Mouse (Mus musculus): ENCODE results near the gene Radil. TPM values are rescaled to one million over a fixed set of nuclear protein-coding genes. Genes with fewer than 3 reads are reported as not detected.

Gene Radil
- polyA plus RNA-seq, 1 experiment from 2014 or later, result 2.5 TPM

DNA sequence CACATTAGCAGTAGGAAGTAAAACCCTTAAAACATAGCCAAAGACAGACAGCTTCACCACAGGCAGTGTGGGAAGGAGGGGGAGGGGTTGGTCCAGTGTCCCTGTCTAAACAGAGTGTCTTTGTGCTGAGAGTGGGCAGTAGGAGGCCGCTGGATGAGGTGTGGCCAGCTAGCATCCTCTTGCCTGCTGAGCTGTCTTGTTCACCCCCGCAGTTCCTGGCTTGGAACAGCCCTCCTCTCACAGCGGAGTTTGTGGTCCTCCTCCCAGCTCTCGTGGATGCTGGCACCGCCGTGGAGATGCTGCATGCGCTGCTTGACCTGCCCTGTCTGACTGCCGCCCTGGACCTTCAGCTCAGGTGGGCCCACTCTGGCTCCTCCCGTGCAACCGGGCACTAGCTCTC, 77.2 kb downstream of the Radil start:
- Histone ChIP-seq H3K9ac (no peak overlapping the region), H3K36me3 (peaks cover 36% of the 10 kb centered on the region), H3K27ac (no peak overlapping the region), H3K4me2 (no peak overlapping the region), H3K4me1 (0 out of 2 replicates have a peak, but pooled peaks cover 3% of the 10 kb centered on the region), H3K9me3 (replicated peaks) (no peaks in the 10 kb centered on the region), H3K27me3 (no peaks in the 10 kb centered on the region), H3K4me3 (replicated peaks) (no peak overlapping the region)
- 81% methylated on average over 10 of the region's 10 CpGs for WGBS
- no peak for ATAC-seq (replicated peaks; ENCODE audit: low FRiP score)

DNA sequence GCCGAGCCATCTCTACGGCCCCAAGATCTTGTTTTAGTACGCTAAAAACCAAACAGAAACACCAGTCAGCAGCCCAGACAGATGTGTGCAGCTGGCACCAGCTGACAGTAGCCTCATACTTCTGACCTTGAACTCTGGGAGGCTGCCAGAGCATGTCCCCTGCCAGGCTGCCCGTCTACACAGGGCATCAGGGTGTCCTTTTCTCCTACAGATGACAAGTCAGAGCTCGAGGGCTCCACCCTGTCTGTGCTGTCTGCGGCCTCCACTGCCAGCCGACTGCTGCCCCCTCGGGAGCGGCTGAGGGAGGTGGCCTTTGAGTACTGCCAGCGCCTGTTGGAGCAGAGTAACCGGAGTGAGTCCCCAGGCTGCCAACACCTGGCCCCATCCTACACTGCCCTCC, 81.1 kb downstream of the Radil start:
- ATAC-seq (replicated peaks; ENCODE audit: low FRiP score), result no peak
- WGBS, result 93% methylated on average over 11 of the region's 11 CpGs
- H3K4me1 ChIP-seq, result peaks cover 8% of the 10 kb centered on the region

GRCm38 (mm10) chr5:142468375-142468774, 82.5 kb downstream of the Radil start:
- Histone ChIP-seq H3K4me2 (no peak overlapping the region), H3K4me1 (peaks cover 15% of the 10 kb centered on the region), H3K9ac (no peak overlapping the region), H3K27me3 (no peaks in the 10 kb centered on the region), H3K27ac (no peak overlapping the region), H3K36me3 (peaks cover 52% of the 10 kb centered on the region), H3K4me3 (replicated peaks) (no peak overlapping the region), H3K9me3 (replicated peaks) (no peaks in the 10 kb centered on the region)
- 93% methylated on average over 13 of the region's 13 CpGs for WGBS
- ATAC-seq (replicated peaks; ENCODE audit: low FRiP score), result no peak

More for the DNA sequence above, 81.1 kb downstream of the Radil start:
- no peak overlapping the region for H3K27ac ChIP-seq
- H3K36me3 ChIP-seq, result peaks cover 52% of the 10 kb centered on the region
- no peaks in the 10 kb centered on the region for H3K27me3 ChIP-seq
- no peaks in the 10 kb centered on the region for H3K9me3 ChIP-seq (replicated peaks)
- no peak overlapping the region for H3K4me3 ChIP-seq (replicated peaks)
- no peak overlapping the region for H3K4me2 ChIP-seq
- H3K9ac ChIP-seq, result no peak overlapping the region

DNA sequence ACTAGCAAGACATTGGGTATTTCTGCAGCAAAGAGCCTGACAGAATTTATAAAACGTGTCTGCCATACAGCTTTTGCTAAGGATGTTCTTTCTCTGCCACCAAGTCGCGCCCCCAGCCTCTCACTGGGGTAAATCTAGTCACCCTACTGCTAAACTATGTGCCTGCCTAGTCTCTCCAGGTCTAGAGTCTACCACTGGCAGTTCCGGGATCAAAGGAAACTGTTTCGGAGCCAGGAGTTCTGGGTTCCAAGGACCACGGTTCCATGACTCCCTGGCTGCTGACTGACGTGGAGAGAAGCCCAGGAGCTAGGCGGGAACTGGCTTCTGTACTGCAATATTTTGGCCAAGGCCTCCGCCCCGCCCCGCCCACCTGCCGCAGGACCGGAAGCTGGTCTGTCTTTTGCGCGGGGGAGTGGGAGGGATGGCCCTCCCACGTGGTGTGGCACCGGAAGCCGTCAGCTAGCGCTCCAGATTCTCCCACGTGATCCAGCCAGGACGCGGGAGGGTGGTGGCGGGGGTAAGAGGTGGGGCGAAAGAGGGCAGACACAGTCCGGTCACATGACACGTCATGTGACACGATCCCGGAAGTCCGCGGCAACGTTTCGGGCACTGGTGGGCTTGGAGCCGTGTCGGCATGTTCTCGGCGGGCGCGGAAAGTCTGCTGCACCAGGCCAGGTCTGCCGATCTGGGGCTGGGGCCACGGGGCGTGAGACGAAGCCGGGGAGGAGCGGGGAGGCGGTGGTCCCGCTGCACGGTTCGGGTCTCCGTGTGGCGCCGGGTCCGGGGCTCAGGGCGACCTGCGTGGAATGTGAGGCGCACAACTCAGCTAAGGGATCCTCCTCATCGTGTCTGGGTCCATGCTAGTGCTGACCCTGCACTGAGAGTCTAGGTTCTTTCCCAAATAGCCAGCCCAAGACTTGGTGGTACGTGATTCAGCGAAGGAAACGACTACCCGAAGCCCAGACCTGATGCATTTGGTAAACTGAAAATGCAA, 87.1 kb downstream of the Radil start, which contains the start of gene Ap5z1:
TSS of gene Ap5z1 (plus strand) at position 484 of the 994 bp plus-strand sequence.
- H3K4me2 ChIP-seq, result peak within 1 kb of the TSS; percentile 89
- peaks cover 32% of the 10 kb centered on the region for H3K36me3 ChIP-seq
- peak; percentile 89 for ATAC-seq (replicated peaks; ENCODE audit: low FRiP score)
- 1% methylated on average over 60 of the region's 60 CpGs for WGBS
- H3K9me3 ChIP-seq (replicated peaks), result no peaks in the 10 kb centered on the region
- peak within 1 kb of the TSS; percentile 66 for H3K9ac ChIP-seq
- peaks cover 19% of the 10 kb centered on the region for H3K4me1 ChIP-seq
- H3K27ac ChIP-seq, result peak within 1 kb of the TSS; percentile 91
- H3K27me3 ChIP-seq, result no peaks in the 10 kb centered on the region
- H3K4me3 ChIP-seq (replicated peaks), result peak within 1 kb of the TSS; percentile 76

GRCm38 (mm10) chr5:142463011-142463410, 87.9 kb downstream of the Radil start:
- no peak for ATAC-seq (replicated peaks; ENCODE audit: low FRiP score)
- 88% methylated on average over 6 of the region's 6 CpGs for WGBS
- Histone ChIP-seq H3K4me2 (peak overlapping the region; percentile 89), H3K27me3 (no peaks in the 10 kb centered on the region), H3K27ac (peak overlapping the region; percentile 91), H3K4me3 (replicated peaks) (peak overlapping the region; percentile 76), H3K36me3 (peaks cover 32% of the 10 kb centered on the region), H3K4me1 (peaks cover 19% of the 10 kb centered on the region), H3K9ac (no peak overlapping the region; the same call in 1 of the 2 replicates), H3K9me3 (replicated peaks) (no peaks in the 10 kb centered on the region)

DNA sequence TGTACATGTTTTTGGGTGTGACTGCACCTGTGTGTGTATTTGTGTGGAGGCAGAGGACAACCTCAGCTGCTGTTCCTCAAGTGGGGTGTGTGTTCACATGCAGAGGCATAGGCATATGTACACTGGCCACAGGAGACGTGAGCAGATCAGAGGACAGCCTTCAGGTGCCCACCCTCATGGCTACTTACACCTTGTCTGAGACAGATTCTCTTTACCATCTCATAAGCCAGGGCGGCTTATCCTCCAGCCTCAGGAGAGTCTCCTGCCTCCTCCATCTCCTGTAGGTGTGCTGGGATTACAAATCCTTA, 88.3 kb downstream of the Radil start:
- H3K4me1 ChIP-seq, result peaks cover 19% of the 10 kb centered on the region
- H3K9me3 ChIP-seq (replicated peaks), result no peaks in the 10 kb centered on the region
- peaks cover 32% of the 10 kb centered on the region for H3K36me3 ChIP-seq
- ATAC-seq (replicated peaks; ENCODE audit: low FRiP score), result no peak
- H3K4me2 ChIP-seq, result no peak overlapping the region
- no peak overlapping the region for H3K9ac ChIP-seq
- 0 out of 2 replicates have a peak overlapping the region, but pooled peaks have one; percentile 91 for H3K27ac ChIP-seq
- WGBS, result 89% methylated on average over 2 of the region's 2 CpGs
- H3K4me3 ChIP-seq (replicated peaks), result no peak overlapping the region
- H3K27me3 ChIP-seq, result no peaks in the 10 kb centered on the region

DNA sequence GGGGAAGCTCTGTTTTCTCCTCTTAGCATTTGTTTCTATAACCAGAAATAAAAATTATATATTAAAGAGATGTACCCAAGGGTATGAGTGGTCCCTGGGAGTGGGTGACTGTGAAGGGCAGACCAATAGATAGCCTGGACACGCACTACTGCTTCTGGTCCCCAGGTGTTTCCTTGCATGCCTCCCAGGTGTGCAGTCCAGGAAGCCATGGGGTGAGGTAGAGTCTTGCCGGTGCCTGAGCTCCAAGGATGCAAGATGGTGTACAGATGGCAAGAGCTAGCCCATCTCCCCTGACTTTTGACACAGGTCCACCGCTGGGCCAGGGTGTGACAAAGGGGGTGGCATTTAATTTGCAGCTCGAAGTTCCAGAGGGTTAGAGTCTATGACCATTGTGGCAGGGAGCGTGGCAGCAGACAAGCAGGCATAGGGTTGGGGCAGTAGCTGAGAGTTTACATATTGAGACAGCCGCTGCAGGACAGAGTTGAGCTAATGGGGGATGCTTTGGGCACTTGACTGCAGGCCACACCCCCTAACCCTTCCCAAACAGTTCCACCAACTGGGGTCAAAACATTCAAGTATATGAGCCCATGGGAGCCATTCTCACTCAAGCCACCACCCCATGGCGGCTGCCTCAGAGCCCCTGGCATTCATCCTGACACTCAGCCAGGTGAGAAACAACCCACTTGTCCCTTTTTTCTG, 88.8 kb downstream of the Radil start:
- no peak for ATAC-seq (replicated peaks; ENCODE audit: low FRiP score)
- H3K27ac ChIP-seq, result no peak overlapping the region
- H3K4me1 ChIP-seq, result peaks cover 19% of the 10 kb centered on the region
- H3K9me3 ChIP-seq (replicated peaks), result no peaks in the 10 kb centered on the region
- no peak overlapping the region for H3K9ac ChIP-seq
- H3K27me3 ChIP-seq, result no peaks in the 10 kb centered on the region
- WGBS, result 95% methylated on average over 7 of the region's 7 CpGs
- no peak overlapping the region for H3K4me2 ChIP-seq
- peaks cover 32% of the 10 kb centered on the region for H3K36me3 ChIP-seq
- no peak overlapping the region for H3K4me3 ChIP-seq (replicated peaks)

GRCm38 (mm10) chr5:142459834-142460233, 91.1 kb downstream of the Radil start:
- no peak overlapping the region for H3K9ac ChIP-seq
- peaks cover 11% of the 10 kb centered on the region for H3K4me1 ChIP-seq
- WGBS, result 78% methylated on average over 5 of the region's 5 CpGs
- no peak overlapping the region for H3K4me2 ChIP-seq
- peaks cover 49% of the 10 kb centered on the region for H3K36me3 ChIP-seq
- ATAC-seq (replicated peaks; ENCODE audit: low FRiP score), result no peak
- no peaks in the 10 kb centered on the region for H3K9me3 ChIP-seq (replicated peaks)
- no peak overlapping the region for H3K27ac ChIP-seq
- H3K4me3 ChIP-seq (replicated peaks), result no peak overlapping the region
- no peaks in the 10 kb centered on the region for H3K27me3 ChIP-seq

- ATAC-seq (replicated peaks; ENCODE audit: low FRiP score), result no peak
- peaks cover 58% of the 10 kb centered on the region for H3K36me3 ChIP-seq
Observed at GRCm38 (mm10) chr5:142458791-142459557, 91.9 kb downstream of the Radil start.

DNA sequence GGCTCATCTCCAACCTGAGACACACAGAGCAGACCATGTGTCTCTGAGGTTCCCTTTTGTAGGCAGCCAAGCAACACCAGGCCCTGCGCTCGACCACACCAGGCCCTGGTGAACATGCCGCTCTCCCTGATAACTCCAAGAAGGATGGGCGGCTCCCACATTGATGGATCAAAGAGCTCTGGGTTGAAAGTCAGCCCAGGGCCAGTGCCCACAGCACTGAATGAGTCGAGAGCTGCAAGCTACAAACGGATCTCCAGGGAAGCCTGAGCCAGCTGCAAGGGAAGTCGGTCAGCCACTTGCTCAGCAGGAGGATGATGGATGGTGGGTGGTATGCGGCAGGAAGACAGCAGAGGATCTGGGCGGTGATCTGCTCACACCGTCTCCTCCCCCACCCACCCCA, 93.6 kb downstream of the Radil start:
- Histone ChIP-seq H3K9me3 (replicated peaks) (no peaks in the 10 kb centered on the region), H3K9ac (no peak overlapping the region), H3K4me1 (no peaks in the 10 kb centered on the region), H3K27me3 (no peaks in the 10 kb centered on the region), H3K27ac (peak overlapping the region; percentile 65), H3K4me3 (replicated peaks) (no peak overlapping the region), H3K36me3 (peaks cover 73% of the 10 kb centered on the region), H3K4me2 (no peak overlapping the region)
- WGBS, result 35% methylated on average over 10 of the region's 10 CpGs
- ATAC-seq (replicated peaks; ENCODE audit: low FRiP score), result peak; percentile 49; the same call in 1 of the 2 replicates

More at GRCm38 (mm10) chr5:142458791-142459557, 91.9 kb downstream of the Radil start:
- no peak overlapping the region for H3K27ac ChIP-seq
- H3K9me3 ChIP-seq (replicated peaks), result no peaks in the 10 kb centered on the region
- no peak overlapping the region for H3K4me3 ChIP-seq (replicated peaks)
- no peaks in the 10 kb centered on the region for H3K27me3 ChIP-seq
- H3K4me1 ChIP-seq, result 0 out of 2 replicates have a peak, but pooled peaks cover 4% of the 10 kb centered on the region
- 89% methylated on average over 17 of the region's 17 CpGs for WGBS
- H3K9ac ChIP-seq, result no peak overlapping the region
- no peak overlapping the region for H3K4me2 ChIP-seq

GRCm38 (mm10) chr5:142456318-142456717, 94.6 kb downstream of the Radil start:
- Histone ChIP-seq H3K9me3 (replicated peaks) (no peaks in the 10 kb centered on the region), H3K4me3 (replicated peaks) (no peak overlapping the region), H3K9ac (no peak overlapping the region), H3K36me3 (peaks cover 73% of the 10 kb centered on the region), H3K4me2 (no peak overlapping the region), H3K27ac (peak overlapping the region; percentile 10; the same call in 1 of the 2 replicates), H3K4me1 (no peaks in the 10 kb centered on the region), H3K27me3 (no peaks in the 10 kb centered on the region)
- 66% methylated on average over 15 of the region's 15 CpGs for WGBS
- no peak for ATAC-seq (replicated peaks; ENCODE audit: low FRiP score)
